Mouse (Mus musculus) intestine, embryonic 16.5 days (tissue): Measurements from ENCODE around the gene Six1. TPM values are rescaled to one million over a fixed set of nuclear protein-coding genes. Genes with fewer than 3 reads are reported as not detected.

ENCODE experiments used
- ATAC-seq: fragments of 200-750 bp; cut with Nextera tagmentation; 2 replicates; pipeline ENCODE4 v1.8.0; 2017; ENCODE audit warnings: moderate TSS enrichment, moderate library complexity
- H3K27ac ChIP-seq: fragments of 300-500 bp; sonication (generic); 2 replicates; pipeline ENCODE4 v1.5.1; 2014; ENCODE audit warnings: mild to moderate bottlenecking, low read length
- H3K27me3 ChIP-seq: fragments of 300-500 bp; sonication (generic); replicated peaks from 2 replicates; pipeline ENCODE4 v1.6.1; 2014; ENCODE audit warnings: low read length, control low read depth, mixed read lengths; ENCODE audit not compliant: control insufficient read depth, insufficient read depth
- H3K36me3 ChIP-seq: fragments of 300-500 bp; sonication (generic); 2 replicates; pipeline ENCODE4 v1.6.1; 2014; ENCODE audit warnings: low read length, control low read depth; ENCODE audit not compliant: control insufficient read depth, insufficient read depth
- H3K4me1 ChIP-seq: fragments of 300-500 bp; sonication (generic); 2 replicates; pipeline ENCODE4 v1.6.1; 2014; ENCODE audit warnings: low read length, control low read depth, mixed read lengths; ENCODE audit not compliant: control insufficient read depth, insufficient read depth
- H3K4me2 ChIP-seq: fragments of 300-500 bp; sonication (generic); 2 replicates; pipeline ENCODE4 v1.6.1; 2014; ENCODE audit warnings: low read depth, low read length, control low read depth
- H3K4me3 ChIP-seq: fragments of 300-500 bp; sonication (generic); 2 replicates; pipeline ENCODE4 v1.5.1; 2014; ENCODE audit warnings: mild to moderate bottlenecking, low read length
- H3K9ac ChIP-seq: fragments of 300-500 bp; sonication (generic); 2 replicates; pipeline ENCODE4 v1.6.1; 2014; ENCODE audit warnings: low read depth, low read length
- H3K9me3 ChIP-seq: fragments of 300-500 bp; sonication (generic); 2 replicates; pipeline ENCODE4 v1.6.1; 2016; ENCODE audit warnings: low read length, control low read depth; ENCODE audit not compliant: control insufficient read depth
- WGBS: fragments of 180-500 bp; shearing (Covaris S2); extraction: QIAGEN DNeasy Blood & Tissue Kit; methylation state at CpG from one replicate; pipeline ENCODE4 v1.1.7; 2014; 5-methylcytosine and 5-hydroxymethylcytosine counted together
- polyA plus RNA-seq: library from polyadenylated mRNA; unstranded; fragments of >200 nt; fragmentation: Nextera tagmentation; extraction: Ambion mirVana; gene quantifications from 2 replicates; pipeline ENCODE4 v1.2.1, GENCODE M21; 2015

Gene Six1
- polyA plus RNA-seq, 1 experiment from 2014 or later = not detected

GRCm38 (mm10) chr12:72996646-72997045 is 57.0 kb downstream of the Six1 start:
- ATAC-seq = no peak
- Histone ChIP-seq H3K27me3 (no peaks in the 10 kb centered on the region), H3K4me1 (no peaks in the 10 kb centered on the region), H3K9ac (no peak overlapping the region), H3K27ac (no peak overlapping the region), H3K9me3 (no peaks in the 10 kb centered on the region), H3K36me3 (no peaks in the 10 kb centered on the region), H3K4me2 (no peak overlapping the region), H3K4me3 (no peak overlapping the region)
- 93% methylated on average over 3 of the region's 3 CpGs for WGBS

Other genes with a start within 250 kb of the Six1 start
- not detected in 2 replicates for gene Six6, start 114.0 kb downstream of the Six1 start, polyA plus RNA-seq
- gene 4930447C04Rik, start 113.1 kb downstream of the Six1 start, polyA plus RNA-seq = 0.81 and 1.1 TPM in 2 replicates
- 0.20 and 0.24 TPM in 2 replicates for gene Six4, start 59.6 kb upstream of the Six1 start, polyA plus RNA-seq
- gene Mnat1, start 69.8 kb upstream of the Six1 start, polyA plus RNA-seq = 21.0 and 21.1 TPM in 2 replicates
- gene Trmt5, start 232.8 kb upstream of the Six1 start, polyA plus RNA-seq = 13.0 and 16.4 TPM in 2 replicates
- 7.7 and 11.3 TPM in 2 replicates for gene Slc38a6, start 232.9 kb upstream of the Six1 start, polyA plus RNA-seq